Mouse (Mus musculus) frontal cortex, postnatal 14 days (tissue): ENCODE data around the gene Pagr1b.
A peak's percentile ranks its signal among the peaks of the same experiment; 100 is the strongest.

Experiments
- DNase-seq, 2 experiments: peaks; one replicate each; pipeline ENCODE4 v3.0.0; 2022; ENCODE audit warnings: low spot score in 2 of 2

The Pagr1b gene

GRCm38 (mm10) chr7:127003620-127004019 lies 12.7 kb downstream of the Pagr1b start:
- no peak for DNase-seq

DNA sequence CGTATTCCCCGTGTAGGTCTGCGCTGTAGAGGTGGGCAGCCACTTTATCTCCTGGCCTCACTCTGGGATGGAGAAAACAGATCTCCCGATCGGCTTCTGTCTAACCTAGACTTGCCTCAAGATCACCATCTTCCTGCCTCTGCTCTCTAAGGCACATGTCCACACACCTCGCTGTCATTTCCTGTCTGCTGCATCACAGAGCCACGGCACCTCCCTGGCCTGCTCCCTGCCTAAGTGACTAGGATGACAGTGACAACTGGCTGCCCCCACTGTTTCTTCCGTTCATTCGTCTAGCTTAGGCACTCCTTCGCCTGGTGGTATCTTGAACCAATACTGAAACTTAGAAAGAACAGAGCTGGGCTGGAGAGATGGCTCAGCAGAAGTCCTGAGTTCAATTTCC lies 16.7 kb downstream of the Pagr1b start:
- DNase-seq, result no peak

DNA sequence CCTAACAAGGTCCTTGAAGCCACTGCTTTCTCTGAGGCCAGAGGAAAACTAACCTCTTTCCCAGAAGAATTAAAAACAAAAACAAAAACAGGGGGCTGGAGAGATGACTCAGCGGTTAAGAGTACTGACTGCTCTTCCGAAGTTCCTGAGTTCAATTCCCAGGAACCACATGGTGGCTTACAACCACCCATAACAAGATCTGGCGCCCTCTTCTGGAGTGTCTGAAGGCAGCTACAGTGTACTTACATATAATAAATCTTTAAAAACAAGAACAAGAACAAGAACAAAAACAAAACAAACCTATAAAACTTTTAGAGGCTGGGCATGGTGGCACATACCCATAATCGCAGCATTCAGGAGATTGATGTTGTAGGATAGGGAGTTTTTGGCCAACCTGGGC lies 19.8 kb downstream of the Pagr1b start:
- DNase-seq, result no peak

GRCm38 (mm10) chr7:126988816-126989215 lies 27.5 kb downstream of the Pagr1b start:
- no peak for DNase-seq

DNA sequence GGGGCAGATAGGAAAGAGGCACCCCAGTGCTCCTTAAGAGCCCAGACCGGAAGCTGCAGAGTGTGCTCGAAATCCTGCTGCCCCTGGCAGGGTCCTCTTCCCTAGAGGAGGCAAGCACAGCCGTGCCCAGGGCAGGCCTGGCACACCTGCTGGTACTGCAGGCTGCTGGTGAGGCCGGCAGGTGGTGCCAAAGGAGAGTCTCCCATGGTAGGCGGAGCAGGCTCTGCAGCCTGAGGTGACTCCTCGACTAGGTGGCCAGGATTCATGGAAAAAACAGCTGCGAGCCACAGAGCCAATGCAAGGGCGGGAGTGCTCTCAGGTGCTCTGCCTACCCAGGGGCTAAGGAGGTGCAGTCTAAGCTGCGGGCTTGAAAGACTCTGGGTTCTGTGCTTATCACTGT lies 30.0 kb downstream of the Pagr1b start:
- no peak for DNase-seq

- no peak for DNase-seq
These were observed 31.4 kb downstream of the Pagr1b start for GRCm38 (mm10) chr7:126984667-126985444.

DNA sequence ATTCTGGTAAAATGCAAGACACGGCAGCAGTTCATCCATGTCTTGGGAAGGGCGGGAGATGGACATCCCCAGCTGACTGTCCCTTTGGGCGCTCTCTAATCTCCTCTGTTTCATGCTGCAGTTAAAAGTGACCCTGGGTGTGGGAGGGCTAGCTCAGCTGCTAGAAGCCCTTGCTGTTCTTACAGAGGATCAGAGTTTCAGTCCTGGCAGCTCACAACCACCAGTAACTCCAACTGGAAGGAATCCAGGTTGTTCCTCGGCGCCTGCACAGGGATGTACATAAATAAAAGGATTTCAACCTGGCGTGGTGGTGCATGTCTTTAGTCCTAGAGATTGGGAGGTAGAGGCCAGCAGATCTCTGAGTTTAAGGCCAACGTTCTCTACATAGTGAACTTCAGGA lies 33.2 kb downstream of the Pagr1b start:
- no peak for DNase-seq

DNA sequence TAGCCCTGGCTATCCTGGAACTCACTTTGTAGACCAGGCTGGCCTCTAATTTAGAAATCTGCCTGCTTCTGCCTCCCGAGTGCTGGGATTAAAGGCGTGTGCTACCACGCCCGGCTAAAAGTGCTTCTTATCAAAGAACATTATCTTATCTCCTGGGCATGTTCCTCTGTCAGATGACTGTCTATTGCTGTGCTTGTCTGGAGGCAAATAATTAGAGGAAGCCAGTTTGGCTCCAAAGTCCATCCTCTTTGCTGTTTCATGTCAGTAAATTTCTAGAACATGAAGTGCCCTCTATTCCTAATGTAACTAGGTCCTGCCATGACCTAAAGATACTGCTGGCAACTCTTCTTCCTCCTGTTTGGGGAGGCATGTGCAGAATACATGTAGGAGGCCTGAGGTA lies 34.2 kb downstream of the Pagr1b start:
- DNase-seq, result no peak

DNA sequence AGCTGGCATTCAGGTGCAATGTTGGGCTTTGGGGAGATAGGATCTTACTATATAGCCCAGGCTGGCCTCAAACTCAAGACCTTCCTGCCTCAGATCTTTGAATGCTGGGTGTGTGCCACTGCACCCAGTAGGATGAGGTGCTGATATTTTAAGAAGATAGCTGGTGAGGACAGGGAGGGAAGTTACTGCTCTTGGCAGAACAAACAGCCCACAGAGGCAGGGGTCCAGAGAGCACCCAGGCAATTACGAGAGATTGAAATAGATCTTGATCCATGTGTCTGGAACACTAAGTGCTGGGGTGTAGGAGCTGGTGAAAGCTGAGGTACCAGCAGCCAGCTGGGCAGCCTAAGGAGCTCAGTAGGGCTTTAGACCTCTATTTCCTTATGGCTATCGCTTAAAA lies 34.7 kb downstream of the Pagr1b start:
- DNase-seq, result no peak

- no peak for DNase-seq
These were observed 37.4 kb downstream of the Pagr1b start for GRCm38 (mm10) chr7:126978841-126979240.

DNA sequence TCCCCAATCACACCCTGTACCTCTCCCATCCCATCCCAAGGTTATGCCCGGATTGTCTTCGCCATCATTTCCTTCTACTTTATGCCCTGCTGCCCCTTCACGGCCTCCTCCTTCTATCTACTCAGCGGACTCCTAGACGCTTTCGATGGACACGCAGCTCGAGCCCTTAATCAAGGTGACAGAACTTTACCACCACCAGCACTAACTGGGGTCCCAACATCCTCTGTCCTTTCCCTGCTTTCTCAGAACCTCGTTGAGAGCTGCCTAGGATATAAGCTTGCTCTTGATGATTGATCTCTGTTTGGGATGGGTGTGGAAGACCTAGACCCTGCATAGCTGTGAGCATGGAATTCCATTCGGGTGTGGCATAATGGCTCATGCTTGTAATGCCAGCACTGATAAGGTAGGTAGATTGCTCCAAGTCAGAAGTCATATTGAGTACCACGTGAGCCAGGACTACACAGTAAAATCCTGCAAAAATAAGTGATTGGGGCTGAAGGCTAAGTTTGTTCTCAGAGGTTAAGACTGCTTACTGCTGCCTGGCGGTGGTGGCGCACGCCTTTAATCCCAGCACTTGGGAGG lies 39.3 kb downstream of the Pagr1b start:
- no peak for DNase-seq

- peak; percentile 91 to 94 for DNase-seq
These were observed 40.1 kb downstream of the Pagr1b start, which contains the start of gene Cdiptos for GRCm38 (mm10) chr7:126975950-126976866. Cdiptos (minus strand) TSS chr7:126976098.

- DNase-seq, result no peak
These were observed 40.6 kb downstream of the Pagr1b start, which contains the start of gene Cdipt for GRCm38 (mm10) chr7:126975893-126975949. Cdipt (plus strand) TSS chr7:126975914.

DNA sequence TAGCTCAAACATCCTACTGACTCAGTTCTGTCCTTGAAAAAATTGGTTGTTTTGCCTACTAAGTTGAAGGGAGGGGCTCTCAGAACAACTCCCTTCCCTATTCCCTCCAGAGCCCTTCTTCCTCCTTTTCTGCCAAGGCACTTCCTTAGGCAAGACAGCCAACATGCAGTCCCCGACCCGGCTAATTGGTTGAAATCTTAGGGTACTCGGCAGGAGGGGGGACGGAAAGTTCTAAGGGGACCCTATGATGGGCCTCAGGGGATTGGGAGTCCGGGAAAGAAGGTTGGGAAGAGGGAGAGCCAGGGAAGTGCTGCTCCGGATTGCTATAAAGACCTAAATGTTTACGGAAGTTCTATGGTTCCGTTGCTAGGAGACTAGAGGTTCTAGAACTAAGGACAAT lies 40.8 kb downstream of the Pagr1b start:
- no peak for DNase-seq

DNA sequence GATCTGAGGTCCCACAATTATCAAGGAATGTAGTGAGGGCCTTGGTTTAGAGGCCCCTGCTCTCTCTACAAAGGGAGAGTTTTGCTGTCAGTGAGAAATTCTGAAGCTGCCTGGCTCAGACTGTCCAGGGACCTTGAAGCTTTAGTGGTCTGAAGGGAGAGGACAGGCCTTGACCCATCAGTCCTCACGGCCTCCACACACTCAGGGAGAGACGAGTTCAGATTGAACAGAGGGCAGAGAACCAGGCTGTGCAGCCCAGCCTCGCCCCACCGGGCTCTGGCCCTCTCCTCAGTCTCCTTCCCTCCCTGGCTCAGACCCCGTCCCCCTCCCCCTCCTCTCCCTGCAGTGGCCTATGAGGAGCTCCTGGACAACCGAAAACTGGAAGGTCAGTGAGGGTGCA lies 48.9 kb downstream of the Pagr1b start:
- DNase-seq, result no peak

- no peak for DNase-seq
These were observed 50.7 kb downstream of the Pagr1b start for GRCm38 (mm10) chr7:126965568-126965967.

DNA sequence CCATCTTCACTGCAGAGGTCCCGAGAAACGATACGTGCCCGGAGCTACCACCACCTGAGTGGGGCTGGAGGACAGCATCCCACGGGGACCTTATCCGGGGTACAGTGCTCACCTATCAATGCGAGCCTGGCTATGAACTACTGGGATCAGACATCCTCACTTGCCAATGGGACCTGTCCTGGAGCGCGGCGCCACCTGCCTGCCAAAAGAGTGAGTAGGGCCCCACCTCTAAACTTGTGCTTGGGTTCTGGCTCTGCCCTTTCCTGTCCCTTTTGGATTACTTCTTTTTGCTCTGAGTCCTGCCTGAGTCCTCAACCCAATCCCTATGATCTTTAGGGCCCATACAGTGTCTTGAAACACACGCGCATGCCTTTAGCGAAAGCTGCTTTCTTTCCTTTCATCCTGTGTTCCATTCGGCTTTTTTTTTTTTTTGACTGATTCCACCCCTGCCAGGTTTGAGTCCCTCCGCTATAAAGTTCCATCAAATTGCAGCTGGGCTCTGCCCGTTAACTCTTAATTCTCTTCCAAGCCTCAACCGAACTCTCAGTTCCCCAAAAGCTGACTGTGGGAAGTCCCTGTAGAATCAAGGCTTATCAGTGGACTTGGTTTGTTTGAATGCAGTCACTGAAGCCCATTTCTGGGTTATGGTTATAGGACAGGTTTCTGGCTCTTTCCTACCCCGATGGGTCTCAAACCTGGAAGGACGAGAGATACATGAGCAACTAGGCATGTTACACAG lies 52.6 kb downstream of the Pagr1b start:
- DNase-seq, result no peak

DNA sequence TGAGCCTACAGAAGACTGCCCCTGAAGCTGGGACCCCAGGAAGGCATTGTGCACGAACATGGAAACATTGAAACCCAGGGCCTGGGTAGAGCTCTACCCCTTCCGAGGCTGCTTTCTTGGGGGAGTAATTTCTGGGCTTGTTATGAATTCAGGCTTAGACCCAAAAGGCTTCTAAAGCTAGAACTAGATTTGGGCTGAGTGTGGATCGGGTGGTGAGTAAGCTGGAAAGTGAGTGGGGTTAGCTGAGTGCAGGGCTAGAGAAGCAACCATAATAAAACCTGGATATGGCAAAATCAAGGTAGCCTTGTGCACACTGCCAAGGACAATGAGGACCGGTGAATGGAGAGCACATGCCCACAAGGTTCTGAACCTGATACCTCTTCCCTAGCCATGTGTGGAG lies 54.3 kb downstream of the Pagr1b start:
- DNase-seq, result no peak

GRCm38 (mm10) chr7:126961095-126961494 lies 55.2 kb downstream of the Pagr1b start:
- DNase-seq, result no peak

- DNase-seq, result no peak
These were observed 56.5 kb downstream of the Pagr1b start for GRCm38 (mm10) chr7:126959780-126960179.

DNA sequence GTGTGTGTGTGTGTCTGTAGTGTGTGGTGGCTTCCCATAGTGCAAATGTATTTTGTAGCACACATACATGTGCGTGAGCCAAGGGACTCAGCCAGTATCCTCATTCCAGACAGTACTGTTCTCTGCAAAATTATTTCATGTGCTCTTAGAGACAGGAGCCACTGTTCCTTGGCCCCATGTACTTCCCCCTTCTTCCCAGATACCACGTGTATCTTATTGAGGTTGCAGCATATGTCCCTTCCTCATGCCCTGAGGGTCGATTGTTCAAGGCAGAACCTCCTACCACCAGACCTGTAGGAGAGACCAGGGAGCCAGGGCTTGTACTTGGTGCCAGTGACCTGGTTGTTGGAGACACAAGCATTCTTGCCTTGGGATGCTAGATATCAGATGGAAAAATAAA lies 61.2 kb downstream of the Pagr1b start:
- no peak for DNase-seq

GRCm38 (mm10) chr7:126952646-126953045 lies 63.6 kb downstream of the Pagr1b start:
- DNase-seq, result no peak
